Mouse (Mus musculus): ENCODE results near the gene Krt4.

Gene Krt4

DNA sequence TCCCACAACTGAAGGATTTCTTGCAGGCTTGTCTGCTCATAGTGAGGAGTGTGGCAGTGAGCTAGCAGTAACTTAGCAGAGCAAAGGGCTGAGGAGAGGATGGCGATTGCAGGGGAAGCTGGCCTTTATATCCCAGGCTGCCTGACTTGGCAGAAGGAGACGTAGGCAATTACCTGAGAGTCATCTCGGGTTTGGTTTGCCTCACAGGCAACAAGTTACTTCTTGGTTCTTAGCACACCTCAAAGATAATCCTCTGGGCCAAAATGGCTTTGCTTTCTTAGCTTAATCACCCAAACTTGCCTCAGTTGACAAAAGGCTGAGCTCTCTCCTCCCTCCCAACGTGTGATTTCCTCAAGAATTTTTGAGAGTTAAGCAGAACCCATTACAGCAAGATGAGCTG is 31.7 kb downstream of the Krt4 start, which contains the start of gene Krt76:
Gene Krt76 (minus strand): TSS at position 101 of the 400 bp plus-strand sequence.
- DNase-seq (ENCODE audit: low spot score): no peak

DNA sequence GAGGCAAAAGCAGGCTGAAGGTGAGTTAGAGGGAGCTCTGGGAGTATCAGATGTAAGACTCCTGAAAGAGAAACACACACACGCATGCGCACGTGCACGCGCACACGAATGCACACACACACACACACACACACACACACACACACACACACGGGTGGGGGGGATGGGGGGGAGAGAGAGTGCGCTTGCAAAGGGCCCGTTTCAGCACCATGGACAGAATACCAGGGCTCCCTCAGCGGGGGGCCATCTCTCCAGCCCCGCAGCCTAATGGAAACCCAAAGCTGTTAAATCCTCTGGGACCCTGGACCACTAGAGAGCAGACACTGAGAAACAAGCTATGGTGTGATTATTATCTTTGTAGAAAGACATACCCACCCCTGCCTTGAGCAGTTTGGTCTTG is 44.8 kb downstream of the Krt4 start:
- DNase-seq (ENCODE audit: low spot score): no peak

DNA sequence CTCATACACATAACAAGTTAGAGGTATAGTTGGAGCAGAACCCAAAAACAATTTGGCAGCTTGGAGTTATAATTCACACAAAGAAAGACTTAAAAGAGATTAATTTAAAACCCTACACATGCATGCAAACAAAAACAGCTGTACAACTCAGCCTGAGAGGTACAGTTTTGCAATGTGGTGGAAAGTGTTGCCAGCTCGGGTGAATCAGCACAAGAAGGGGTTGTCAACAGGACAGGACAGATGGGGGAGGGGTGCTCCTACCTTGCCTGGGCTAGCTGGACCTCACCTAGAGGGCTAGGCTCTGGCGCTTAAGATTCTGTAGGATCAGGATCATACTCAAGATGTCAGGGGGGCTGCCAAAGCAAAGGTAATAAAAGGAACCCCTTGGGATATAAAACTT is 46.5 kb downstream of the Krt4 start:
- no peak for DNase-seq (ENCODE audit: low spot score)

DNA sequence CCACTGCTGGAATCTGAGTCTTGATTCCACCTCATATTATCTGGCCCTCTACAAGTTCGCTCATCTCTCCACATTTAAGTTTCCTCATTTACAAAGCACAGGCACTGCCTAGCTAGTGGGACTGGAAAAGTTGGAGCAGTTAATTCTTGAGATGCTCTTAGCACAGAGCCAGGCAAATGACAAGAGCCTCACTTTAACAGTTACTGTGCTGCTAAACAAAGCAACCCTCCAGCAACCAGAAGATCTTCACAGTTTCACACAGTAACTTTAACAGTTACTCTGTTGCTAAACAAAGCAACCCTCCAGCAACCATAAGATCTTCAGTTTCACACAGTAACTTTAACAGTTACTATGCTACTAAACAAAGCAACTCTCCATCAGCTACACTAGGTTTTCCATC is 50.2 kb downstream of the Krt4 start:
- DNase-seq (ENCODE audit: low spot score): no peak

DNA sequence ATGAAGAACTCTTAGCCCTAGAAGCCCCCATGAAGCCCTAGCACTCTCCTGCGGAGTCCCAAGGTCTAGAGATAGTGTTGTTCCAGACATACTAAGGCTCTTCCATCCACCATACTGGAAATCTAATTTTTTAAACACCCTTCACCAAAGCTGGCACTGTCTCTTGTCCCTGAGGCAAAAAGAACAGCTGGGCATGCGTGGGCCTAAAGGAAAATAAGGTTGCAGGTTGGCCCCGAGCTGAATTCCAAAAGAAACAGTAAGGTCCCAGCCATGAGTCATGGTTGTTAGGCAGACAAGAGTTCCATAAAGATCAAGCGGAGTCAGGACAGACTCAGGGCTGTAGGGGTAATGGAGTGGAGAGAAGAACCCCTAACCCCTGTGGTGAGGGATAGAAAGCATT is 51.3 kb downstream of the Krt4 start:
- no peak for DNase-seq (ENCODE audit: low spot score)

DNA sequence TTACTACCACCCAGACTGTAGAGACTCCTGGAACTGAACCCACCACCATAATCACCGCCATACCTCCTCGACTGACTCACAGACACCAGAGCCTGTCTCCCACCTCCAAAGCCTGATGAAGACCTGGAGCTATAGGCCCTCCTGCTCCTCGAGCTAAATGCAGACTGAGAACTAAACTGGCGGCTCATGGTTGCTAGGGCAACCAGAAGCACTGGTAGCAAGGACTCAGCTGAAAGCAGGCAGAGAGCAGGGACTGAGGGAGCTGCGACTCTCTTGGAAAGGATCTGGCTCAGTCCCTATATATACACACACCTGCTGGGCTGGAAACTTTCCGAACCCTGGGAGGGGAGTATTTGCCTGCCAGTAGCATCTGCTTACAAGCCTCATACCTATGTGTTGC is 55.1 kb downstream of the Krt4 start, which contains the start of gene Krt77:
Gene Krt77 (minus strand): TSS at position 275 of the 400 bp plus-strand sequence.
- DNase-seq (ENCODE audit: low spot score): no peak
